ENCODE assay signal across 8 mouse cellular contexts in the genomic region with DNA sequence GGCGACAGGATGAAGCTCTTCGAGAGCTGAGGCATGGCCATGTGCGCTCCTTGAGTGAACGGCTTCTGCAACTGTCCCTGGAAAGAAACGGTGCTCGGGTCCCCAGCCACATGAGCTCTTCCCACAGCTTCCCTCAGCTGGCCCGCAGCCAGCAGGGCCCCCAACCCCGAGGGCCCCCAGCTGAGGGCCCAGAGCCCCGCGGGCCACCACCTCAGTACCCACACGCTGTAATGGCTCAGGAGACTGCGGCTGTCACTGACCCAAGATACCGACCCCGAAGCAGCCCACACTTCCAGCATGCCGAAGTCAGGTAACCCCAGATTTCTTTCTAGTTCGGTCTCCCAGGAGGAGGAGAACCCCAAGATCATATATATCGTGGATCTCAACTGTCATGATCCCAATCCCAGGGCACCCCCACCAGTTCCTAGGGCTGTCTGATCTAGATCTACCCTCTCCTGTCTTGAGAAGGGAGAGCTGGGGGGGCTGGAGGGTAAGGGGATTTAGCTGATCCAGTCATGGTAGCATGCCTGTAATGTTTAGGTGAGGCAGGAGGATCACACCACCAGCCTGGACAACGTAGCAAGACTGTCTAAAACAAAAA. TPM values are rescaled to one million over a fixed set of nuclear protein-coding genes. Genes with fewer than 3 reads are reported as not detected.
A peak's percentile ranks its signal among the peaks of the same experiment; 100 is the strongest.
DNase-seq lines count a peak whose midpoint lies in the region; ATAC-seq lines count a peak whose summit lies in the region.

No protein-coding gene starts in this region.

- H3K9me3 ChIP-seq in heart, embryonic 11.5 days (replicated peaks; ENCODE audit: control insufficient read depth, low read length) = no peaks in the 10 kb centered on the region
- no peaks in the 10 kb centered on the region for H3K9me3 ChIP-seq in hindbrain, embryonic 11.5 days (ENCODE audit: control insufficient read depth, low read length)
- no peaks in the 10 kb centered on the region for H3K9me3 ChIP-seq in midbrain, embryonic 10.5 days (replicated peaks)

- DNase-seq in heart, postnatal 4 days = no peak
- peak; percentile 38 for DNase-seq in Muller cell, postnatal 12 days (ENCODE audit: inconsistent ontology term)
- DNase-seq in hindbrain, embryonic 11.5 days (ENCODE audit: low spot score) = no peak
- DNase-seq in midbrain, embryonic 10.5 days (ENCODE audit: low spot score) = no peak
- DNase-seq in B cell, adult 2 months = no peak
- DNase-seq in testis, postnatal 14 days (ENCODE audit: low spot score) = no peak
- DNase-seq in layer of hippocampus, adult 8-10 months (ENCODE audit: low spot score in 2 of 2) = no peak

- peak overlapping the region; percentile 65 for H3K27ac ChIP-seq in heart, embryonic 11.5 days (ENCODE audit: low read depth, low read length)
- no peak overlapping the region for H3K27ac ChIP-seq in hindbrain, embryonic 11.5 days (ENCODE audit: low read depth, low read length)
- H3K27ac ChIP-seq in midbrain, embryonic 10.5 days (replicated peaks) = peak overlapping the region; percentile 100

- peak overlapping the region; percentile 100 for H3K9ac ChIP-seq in heart, embryonic 11.5 days (ENCODE audit: low read depth, low read length)
- H3K9ac ChIP-seq in hindbrain, embryonic 11.5 days (ENCODE audit: low read depth, low read length) = peak overlapping the region; percentile 98

- H3K36me3 ChIP-seq in heart, embryonic 11.5 days (ENCODE audit: control insufficient read depth, insufficient read depth, low read length) = peaks cover 38% of the 10 kb centered on the region
- H3K36me3 ChIP-seq in hindbrain, embryonic 11.5 days (ENCODE audit: control insufficient read depth, insufficient read depth, low read length) = peaks cover 18% of the 10 kb centered on the region
- H3K36me3 ChIP-seq in midbrain, embryonic 10.5 days = peaks cover 60% of the 10 kb centered on the region

- WGBS in heart, embryonic 11.5 days (ENCODE audit: insufficient replicate concordance) = 44% methylated on average over 18 of the region's 18 CpGs
- 68% methylated on average over 18 of the region's 18 CpGs for WGBS in hindbrain, embryonic 11.5 days
- WGBS in midbrain, embryonic 10.5 days = 74% methylated on average over 18 of the region's 18 CpGs

- peak overlapping the region; percentile 69 for H3K4me2 ChIP-seq in heart, embryonic 11.5 days
- H3K4me2 ChIP-seq in hindbrain, embryonic 11.5 days (replicated peaks; ENCODE audit: low read depth, low read length) = peak overlapping the region; percentile 84

- peak overlapping the region; percentile 90 for H3K4me3 ChIP-seq in heart, embryonic 11.5 days (ENCODE audit: low read depth, low read length)
- peak overlapping the region; percentile 90 for H3K4me3 ChIP-seq in hindbrain, embryonic 11.5 days (ENCODE audit: low read depth, low read length)
- H3K4me3 ChIP-seq in midbrain, embryonic 10.5 days = peak overlapping the region; percentile 96

- H3K4me1 ChIP-seq in heart, embryonic 11.5 days (ENCODE audit: control insufficient read depth, insufficient read depth, low read length) = peaks cover 70% of the 10 kb centered on the region
- H3K4me1 ChIP-seq in hindbrain, embryonic 11.5 days (replicated peaks; ENCODE audit: control insufficient read depth, insufficient read depth, low read length) = peaks cover 40% of the 10 kb centered on the region
- peaks cover 87% of the 10 kb centered on the region for H3K4me1 ChIP-seq in midbrain, embryonic 10.5 days

- ATAC-seq in heart, embryonic 11.5 days (replicated peaks; ENCODE audit: insufficient number of reproducible peaks, low FRiP score, low TSS enrichment) = no peak
- ATAC-seq in hindbrain, embryonic 11.5 days (ENCODE audit: low FRiP score) = no peak

- H3K27me3 ChIP-seq in heart, embryonic 11.5 days (ENCODE audit: control insufficient read depth, insufficient read depth, low read length) = no peaks in the 10 kb centered on the region
- no peaks in the 10 kb centered on the region for H3K27me3 ChIP-seq in hindbrain, embryonic 11.5 days (ENCODE audit: control insufficient read depth, insufficient read depth, low read length)
- peaks cover 6% of the 10 kb centered on the region for H3K27me3 ChIP-seq in midbrain, embryonic 10.5 days (ENCODE audit: low read depth, poor library complexity, severe bottlenecking)

RNA-seq across cellular contexts. Expression of gene Amotl2, which starts 4.2 kb away (rescaled TPM):
- polyA plus RNA-seq in heart, embryonic 11.5 days (2014; fragmentation: Nextera tagmentation; extraction: Ambion mirVana) = 28.7 and 33.7 TPM in 2 replicates
- 10 to 100 TPM; 90.0 to 91.6 TPM for total RNA-seq in heart, postnatal 4 days (2021)
- 39.7 and 47.8 TPM in 2 replicates for polyA plus RNA-seq in hindbrain, embryonic 11.5 days (2014; fragmentation: Nextera tagmentation; extraction: Ambion mirVana)
- 60.3 and 71.1 TPM in 2 replicates for polyA plus RNA-seq in midbrain, embryonic 10.5 days (2016; fragmentation: Nextera tagmentation; extraction: Ambion mirVana)
- total RNA-seq in layer of hippocampus, adult 8-10 months (2022) = 10 to 100 TPM; 17.3 to 22.8 (median 20.6) TPM
